16 mouse cellular contexts compared by ENCODE assay signal in the genomic region with DNA sequence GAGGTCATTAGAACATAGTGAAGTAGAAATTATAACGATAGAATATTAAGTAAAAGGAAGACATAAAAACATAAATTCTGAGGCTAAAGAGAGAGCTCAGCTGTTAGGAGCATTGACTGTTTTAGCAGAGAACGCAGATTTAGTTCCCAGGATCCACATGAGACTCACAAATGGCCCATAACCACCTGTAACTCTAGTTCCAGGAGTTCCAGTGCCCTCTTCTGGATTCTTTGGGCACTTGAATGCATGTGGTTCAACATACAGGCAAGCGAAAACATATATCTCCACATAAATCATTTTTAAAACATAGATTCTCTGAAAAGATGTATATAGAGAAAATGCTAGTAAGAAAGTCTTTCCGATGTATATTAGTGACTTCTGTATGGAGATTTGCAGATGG.
DNase-seq lines count a peak whose midpoint lies in the region; ATAC-seq lines count a peak whose summit lies in the region.
"Had no signal": no experiment of that assay in that cellular context is flagged by ENCODE, and none has a peak within 500 bp of the region (broad histone marks: within the 10 kb centered on the region; RNA-seq: fewer than 3 reads in every experiment).

No protein-coding gene starts in this region.

- H3K36me3 ChIP-seq in hindbrain, embryonic 11.5 days (ENCODE audit: control insufficient read depth, insufficient read depth, low read length), result no peaks in the 10 kb centered on the region
- H3K36me3 ChIP-seq in hindbrain, embryonic 13.5 days, result no peaks in the 10 kb centered on the region
- H3K36me3 ChIP-seq in midbrain, embryonic 14.5 days (ENCODE audit: control insufficient read depth, insufficient read depth, low read length), result no peaks in the 10 kb centered on the region
- no peaks in the 10 kb centered on the region for H3K36me3 ChIP-seq in midbrain, embryonic 10.5 days
- H3K36me3 ChIP-seq: heart, embryonic 15.5 days; neural tube, embryonic 15.5 days; stomach, embryonic 15.5 days had no signal

- peak; percentile 7 for DNase-seq in hindbrain, embryonic 11.5 days (ENCODE audit: low spot score)
- DNase-seq in midbrain, embryonic 14.5 days, result peak; percentile 23
- no peak for DNase-seq in midbrain, embryonic 10.5 days (ENCODE audit: low spot score)
- DNase-seq in spleen, postnatal 4 days (ENCODE audit: low spot score in 2 of 2), result no peak
- DNase-seq in urinary bladder, adult 2 months (ENCODE audit: low spot score), result no peak
- DNase-seq: cerebellum, postnatal 10 days; gastrocnemius, postnatal 25 days; thymus, postnatal 4 days had no signal

- no peaks in the 10 kb centered on the region for H3K9me3 ChIP-seq in hindbrain, embryonic 11.5 days (ENCODE audit: control insufficient read depth, low read length)
- no peaks in the 10 kb centered on the region for H3K9me3 ChIP-seq in hindbrain, embryonic 13.5 days
- no peaks in the 10 kb centered on the region for H3K9me3 ChIP-seq in midbrain, embryonic 14.5 days (ENCODE audit: control insufficient read depth, low read length)
- no peaks in the 10 kb centered on the region for H3K9me3 ChIP-seq in midbrain, embryonic 10.5 days (replicated peaks)
- H3K9me3 ChIP-seq: heart, embryonic 15.5 days; neural tube, embryonic 15.5 days; stomach, embryonic 15.5 days had no signal

- H3K4me2 ChIP-seq in hindbrain, embryonic 11.5 days (replicated peaks; ENCODE audit: low read depth, low read length), result no peak overlapping the region
- H3K4me2 ChIP-seq in hindbrain, embryonic 13.5 days, result no peak overlapping the region
- H3K4me2 ChIP-seq in midbrain, embryonic 14.5 days (ENCODE audit: low read length), result no peak overlapping the region
- H3K4me2 ChIP-seq: heart, embryonic 15.5 days; neural tube, embryonic 15.5 days; stomach, embryonic 15.5 days had no signal

- no peak overlapping the region for H3K4me3 ChIP-seq in hindbrain, embryonic 11.5 days (ENCODE audit: low read depth, low read length)
- no peak overlapping the region for H3K4me3 ChIP-seq in hindbrain, embryonic 13.5 days
- H3K4me3 ChIP-seq in midbrain, embryonic 14.5 days (replicated peaks; ENCODE audit: low read depth, low read length), result no peak overlapping the region
- H3K4me3 ChIP-seq in midbrain, embryonic 10.5 days, result no peak overlapping the region
- H3K4me3 ChIP-seq: heart, embryonic 15.5 days; neural tube, embryonic 15.5 days; stomach, embryonic 15.5 days had no signal

- no peak for ATAC-seq in hindbrain, embryonic 11.5 days (ENCODE audit: low FRiP score)
- ATAC-seq in hindbrain, embryonic 13.5 days (ENCODE audit: low FRiP score), result no peak
- ATAC-seq in midbrain, embryonic 14.5 days (ENCODE audit: low FRiP score, low TSS enrichment), result no peak
- 0 out of 2 replicates have a peak, but pooled peaks have one; percentile 42 for ATAC-seq in common myeloid progenitor, adult 5-6 weeks (replicated peaks; ENCODE audit: low read depth, poor library complexity, severe bottlenecking)
- ATAC-seq in megakaryocyte, adult 5-6 weeks (ENCODE audit: poor library complexity, severe bottlenecking), result 0 out of 2 replicates have a peak, but pooled peaks have one; percentile 35
- ATAC-seq: CD4-positive, CD25-positive, alpha-beta regulatory T cell, adult 4 months; midbrain, embryonic 16.5 days had no signal

- H3K27ac ChIP-seq in hindbrain, embryonic 11.5 days (ENCODE audit: low read depth, low read length), result no peak overlapping the region
- no peak overlapping the region for H3K27ac ChIP-seq in hindbrain, embryonic 13.5 days
- H3K27ac ChIP-seq in midbrain, embryonic 14.5 days (replicated peaks; ENCODE audit: low read depth, low read length), result no peak overlapping the region
- H3K27ac ChIP-seq in midbrain, embryonic 10.5 days (replicated peaks), result no peak overlapping the region
- H3K27ac ChIP-seq: heart, embryonic 15.5 days; neural tube, embryonic 15.5 days; stomach, embryonic 15.5 days had no signal

- no peak overlapping the region for H3K9ac ChIP-seq in hindbrain, embryonic 11.5 days (ENCODE audit: low read depth, low read length)
- no peak overlapping the region for H3K9ac ChIP-seq in hindbrain, embryonic 13.5 days
- no peak overlapping the region for H3K9ac ChIP-seq in midbrain, embryonic 14.5 days (replicated peaks; ENCODE audit: low read length)
- H3K9ac ChIP-seq: heart, embryonic 15.5 days; neural tube, embryonic 15.5 days; stomach, embryonic 15.5 days had no signal

- no peaks in the 10 kb centered on the region for H3K27me3 ChIP-seq in hindbrain, embryonic 11.5 days (ENCODE audit: control insufficient read depth, insufficient read depth, low read length)
- no peaks in the 10 kb centered on the region for H3K27me3 ChIP-seq in hindbrain, embryonic 13.5 days
- H3K27me3 ChIP-seq in midbrain, embryonic 14.5 days (ENCODE audit: control insufficient read depth, insufficient read depth, low read length), result no peaks in the 10 kb centered on the region
- H3K27me3 ChIP-seq in midbrain, embryonic 10.5 days (ENCODE audit: low read depth, poor library complexity, severe bottlenecking), result no peaks in the 10 kb centered on the region
- H3K27me3 ChIP-seq: heart, embryonic 15.5 days; neural tube, embryonic 15.5 days; stomach, embryonic 15.5 days had no signal

- H3K4me1 ChIP-seq in hindbrain, embryonic 11.5 days (replicated peaks; ENCODE audit: control insufficient read depth, insufficient read depth, low read length), result no peaks in the 10 kb centered on the region
- no peaks in the 10 kb centered on the region for H3K4me1 ChIP-seq in hindbrain, embryonic 13.5 days (replicated peaks)
- no peaks in the 10 kb centered on the region for H3K4me1 ChIP-seq in midbrain, embryonic 14.5 days (ENCODE audit: control insufficient read depth, insufficient read depth, low read length)
- no peaks in the 10 kb centered on the region for H3K4me1 ChIP-seq in midbrain, embryonic 10.5 days
- H3K4me1 ChIP-seq: heart, embryonic 15.5 days; neural tube, embryonic 15.5 days; stomach, embryonic 15.5 days had no signal

- WGBS in hindbrain, embryonic 11.5 days, result 69% methylated on average over 4 of the region's 4 CpGs
- WGBS in hindbrain, embryonic 13.5 days, result 70% methylated on average over 4 of the region's 4 CpGs
- WGBS in midbrain, embryonic 14.5 days, result 70% methylated on average over 4 of the region's 4 CpGs
- WGBS in midbrain, embryonic 10.5 days, result 67% methylated on average over 4 of the region's 4 CpGs

Comparison
In these comparisons a context has a peak if more than half of its experiments do, and no peak if none do; other contexts are left out.
1. DNase-seq: peak in hindbrain, embryonic 11.5 days (single experiment) and midbrain, embryonic 14.5 days (single experiment); none in midbrain, embryonic 10.5 days (single experiment), spleen, postnatal 4 days (0 of 2) and urinary bladder, adult 2 months (single experiment).
2. ATAC-seq: peak in common myeloid progenitor, adult 5-6 weeks (single experiment) and megakaryocyte, adult 5-6 weeks (single experiment); none in hindbrain, embryonic 11.5 days (single experiment), hindbrain, embryonic 13.5 days (single experiment) and midbrain, embryonic 14.5 days (single experiment).